8 mouse cellular contexts compared by ENCODE assay signal in genomic region chr3:88484597-88485316, GRCm38 (mm10). TPM values are rescaled to one million over a fixed set of nuclear protein-coding genes. Genes with fewer than 3 reads are reported as not detected.
DNase-seq lines count a peak whose midpoint lies in the region; ATAC-seq and TF ChIP-seq lines count a peak whose summit lies in the region.

No protein-coding gene starts in this region.

- H3K4me3 ChIP-seq in heart, embryonic 11.5 days (ENCODE audit: low read depth, low read length), result peak overlapping the region; percentile 29; the same call in 1 of the 2 replicates
- H3K4me3 ChIP-seq in E14TG2a.4 (replicated peaks; ENCODE audit: low read length), result peak overlapping the region; percentile 75
- H3K4me3 ChIP-seq in forebrain, embryonic 13.5 days, result peak overlapping the region; percentile 25
- peak overlapping the region; percentile 29 for H3K4me3 ChIP-seq in midbrain, embryonic 11.5 days (ENCODE audit: low read depth, low read length)

- no peak for ATAC-seq in heart, embryonic 11.5 days (replicated peaks; ENCODE audit: insufficient number of reproducible peaks, low FRiP score, low TSS enrichment)
- ATAC-seq in forebrain, embryonic 13.5 days, result no peak
- ATAC-seq in midbrain, embryonic 11.5 days (ENCODE audit: low FRiP score), result peak; percentile 31; the same call in 1 of the 2 replicates
- no peak for ATAC-seq in activated CD4-positive, CD25-positive, alpha-beta regulatory T cell, adult 4 months

- 16% methylated on average over 39 of the region's 39 CpGs for WGBS in heart, embryonic 11.5 days (ENCODE audit: insufficient replicate concordance)
- 12% methylated on average over 39 of the region's 39 CpGs for WGBS in forebrain, embryonic 13.5 days
- 5% methylated on average over 39 of the region's 39 CpGs for WGBS in midbrain, embryonic 11.5 days

- H3K36me3 ChIP-seq in heart, embryonic 11.5 days (ENCODE audit: control insufficient read depth, insufficient read depth, low read length), result peaks cover 8% of the 10 kb centered on the region; the same call in 1 of the 2 replicates
- H3K36me3 ChIP-seq in E14TG2a.4 (ENCODE audit: insufficient read depth, low read length), result peaks cover 27% of the 10 kb centered on the region
- peaks cover 3% of the 10 kb centered on the region; the same call in 1 of the 2 replicates for H3K36me3 ChIP-seq in forebrain, embryonic 13.5 days (ENCODE audit: poor library complexity, severe bottlenecking)
- no peaks in the 10 kb centered on the region for H3K36me3 ChIP-seq in midbrain, embryonic 11.5 days (ENCODE audit: control insufficient read depth, insufficient read depth, low read length)

- no peak for TF ChIP-seq CTCF in E14TG2a.4 (conservative IDR thresholded peaks at IDR 0.05; ENCODE audit: low read length)

- H3K9ac ChIP-seq in heart, embryonic 11.5 days (ENCODE audit: low read depth, low read length), result peak overlapping the region; percentile 44; the same call in 1 of the 2 replicates
- peak overlapping the region; percentile 40 for H3K9ac ChIP-seq in forebrain, embryonic 13.5 days
- H3K9ac ChIP-seq in midbrain, embryonic 11.5 days (ENCODE audit: low read length), result peak overlapping the region; percentile 46

- no peak overlapping the region for H3K27ac ChIP-seq in heart, embryonic 11.5 days (ENCODE audit: low read depth, low read length)
- no peak overlapping the region for H3K27ac ChIP-seq in forebrain, embryonic 13.5 days
- no peak overlapping the region for H3K27ac ChIP-seq in midbrain, embryonic 11.5 days (ENCODE audit: low read depth, low read length)

- peak overlapping the region; percentile 55 for H3K4me2 ChIP-seq in heart, embryonic 11.5 days
- H3K4me2 ChIP-seq in forebrain, embryonic 13.5 days, result peak overlapping the region; percentile 56
- H3K4me2 ChIP-seq in midbrain, embryonic 11.5 days, result peak overlapping the region; percentile 56

- DNase-seq in heart, adult 8-10 months (ENCODE audit: low spot score), result no peak
- peak; percentile 91 for DNase-seq in midbrain, embryonic 11.5 days (ENCODE audit: low spot score, missing footprints)
- no peak for DNase-seq in ovary, adult 18-20 months (ENCODE audit: low spot score)
- DNase-seq in gastrocnemius, adult 8-10 months (ENCODE audit: low spot score in 2 of 2), result no peak

- H3K27me3 ChIP-seq in heart, embryonic 11.5 days (ENCODE audit: control insufficient read depth, insufficient read depth, low read length), result peaks cover 52% of the 10 kb centered on the region
- H3K27me3 ChIP-seq in E14TG2a.4 (ENCODE audit: insufficient read depth, low read length), result peaks cover 39% of the 10 kb centered on the region
- H3K27me3 ChIP-seq in forebrain, embryonic 13.5 days, result peaks cover 56% of the 10 kb centered on the region
- H3K27me3 ChIP-seq in midbrain, embryonic 11.5 days (ENCODE audit: control insufficient read depth, insufficient read depth, low read length), result peaks cover 42% of the 10 kb centered on the region

- peaks cover 19% of the 10 kb centered on the region for H3K4me1 ChIP-seq in heart, embryonic 11.5 days (ENCODE audit: control insufficient read depth, insufficient read depth, low read length)
- H3K4me1 ChIP-seq in E14TG2a.4 (replicated peaks; ENCODE audit: low read depth, low read length), result peaks cover 93% of the 10 kb centered on the region
- peaks cover 21% of the 10 kb centered on the region for H3K4me1 ChIP-seq in forebrain, embryonic 13.5 days
- H3K4me1 ChIP-seq in midbrain, embryonic 11.5 days (ENCODE audit: control insufficient read depth, insufficient read depth, low read length), result peaks cover 5% of the 10 kb centered on the region; the same call in 1 of the 2 replicates

- H3K9me3 ChIP-seq in heart, embryonic 11.5 days (replicated peaks; ENCODE audit: control insufficient read depth, low read length), result no peaks in the 10 kb centered on the region
- H3K9me3 ChIP-seq in E14TG2a.4 (ENCODE audit: low read length), result peaks cover 6% of the 10 kb centered on the region; the same call in 1 of the 2 replicates
- H3K9me3 ChIP-seq in forebrain, embryonic 13.5 days (replicated peaks), result no peaks in the 10 kb centered on the region
- no peaks in the 10 kb centered on the region for H3K9me3 ChIP-seq in midbrain, embryonic 11.5 days (ENCODE audit: control insufficient read depth, low read length)

RNA-seq across cellular contexts. Expression of gene Sema4a, which starts 23.8 kb away (rescaled TPM):
- 0.80 and 0.92 TPM in 2 replicates for polyA plus RNA-seq in heart, embryonic 11.5 days (2014; fragmentation: Nextera tagmentation; extraction: Ambion mirVana)
- total RNA-seq in heart, adult 8-10 months (2022), result 1 to 10 TPM; 2.6 to 4.7 (median 3.8) TPM
- 13.7 and 16.7 TPM in 2 replicates for polyA plus RNA-seq in forebrain, embryonic 13.5 days (2015; fragmentation: Nextera tagmentation; extraction: Ambion mirVana)
- polyA plus RNA-seq in midbrain, embryonic 11.5 days (2014; fragmentation: Nextera tagmentation; extraction: Ambion mirVana), result 6.3 and 6.8 TPM in 2 replicates
- polyA plus RNA-seq in activated CD4-positive, CD25-positive, alpha-beta regulatory T cell, adult 4 months (2017; shearing (Covaris generic)), result 10 to 100 TPM; 31.5 to 44.8 TPM
- total RNA-seq in gastrocnemius, adult 8-10 months (2022), result 1 to 10 TPM in 2 of 4 experiments, under 1 TPM in 2; 0.48 to 1.2 (median 1.00) TPM

RNA-seq across cellular contexts. Expression of gene Lmna, which starts 25.0 kb away (rescaled TPM):
- polyA plus RNA-seq in heart, embryonic 11.5 days (2014; fragmentation: Nextera tagmentation; extraction: Ambion mirVana), result 78.2 and 82.0 TPM in 2 replicates
- 100 to 1,000 TPM; 112 to 127 (median 118) TPM for total RNA-seq in heart, adult 8-10 months (2022)
- 12.1 and 15.5 TPM in 2 replicates for polyA plus RNA-seq in forebrain, embryonic 13.5 days (2015; fragmentation: Nextera tagmentation; extraction: Ambion mirVana)
- 17.9 and 21.2 TPM in 2 replicates for polyA plus RNA-seq in midbrain, embryonic 11.5 days (2014; fragmentation: Nextera tagmentation; extraction: Ambion mirVana)
- 1 to 10 TPM; 4.6 to 6.4 TPM for polyA plus RNA-seq in activated CD4-positive, CD25-positive, alpha-beta regulatory T cell, adult 4 months (2017; shearing (Covaris generic))
- 10 to 100 TPM; 59.0 to 76.0 (median 67.8) TPM for total RNA-seq in gastrocnemius, adult 8-10 months (2022)

RNA-seq across cellular contexts. Expression of gene Mex3a, which starts 47.4 kb away (rescaled TPM):
- polyA plus RNA-seq in heart, embryonic 11.5 days (2014; fragmentation: Nextera tagmentation; extraction: Ambion mirVana), result 16.5 and 16.9 TPM in 2 replicates
- under 1 TPM; 0.28 to 0.44 (median 0.33) TPM for total RNA-seq in heart, adult 8-10 months (2022)
- polyA plus RNA-seq in forebrain, embryonic 13.5 days (2015; fragmentation: Nextera tagmentation; extraction: Ambion mirVana), result 51.5 and 52.6 TPM in 2 replicates
- 44.5 and 45.1 TPM in 2 replicates for polyA plus RNA-seq in midbrain, embryonic 11.5 days (2014; fragmentation: Nextera tagmentation; extraction: Ambion mirVana)
- polyA plus RNA-seq in activated CD4-positive, CD25-positive, alpha-beta regulatory T cell, adult 4 months (2017; shearing (Covaris generic)), result under 1 TPM; 0.10 to 0.81 TPM
- total RNA-seq in gastrocnemius, adult 8-10 months (2022), result under 1 TPM; 0.07 to 0.31 (median 0.15) TPM

RNA-seq across cellular contexts. Expression of gene Slc25a44, which starts 59.8 kb away (rescaled TPM):
- polyA plus RNA-seq in heart, embryonic 11.5 days (2014; fragmentation: Nextera tagmentation; extraction: Ambion mirVana), result 14.8 and 15.6 TPM in 2 replicates
- total RNA-seq in heart, adult 8-10 months (2022), result 10 to 100 TPM; 13.1 to 14.7 (median 14.1) TPM
- 23.0 and 26.2 TPM in 2 replicates for polyA plus RNA-seq in forebrain, embryonic 13.5 days (2015; fragmentation: Nextera tagmentation; extraction: Ambion mirVana)
- 20.8 and 22.3 TPM in 2 replicates for polyA plus RNA-seq in midbrain, embryonic 11.5 days (2014; fragmentation: Nextera tagmentation; extraction: Ambion mirVana)
- 10 to 100 TPM; 12.8 to 16.7 TPM for polyA plus RNA-seq in activated CD4-positive, CD25-positive, alpha-beta regulatory T cell, adult 4 months (2017; shearing (Covaris generic))
- 10 to 100 TPM; 19.5 to 22.4 (median 21.5) TPM for total RNA-seq in gastrocnemius, adult 8-10 months (2022)

Comparison
In these comparisons a context has a peak if more than half of its experiments do, and no peak if none do; other contexts are left out.
1. H3K4me3 ChIP-seq: peak in every context shown above with its lines; median percentile 75 in E14TG2a.4; 29 in heart, embryonic 11.5 days; 29 in midbrain, embryonic 11.5 days; 25 in forebrain, embryonic 13.5 days.